Mouse (Mus musculus): Measurements from ENCODE around the gene Wrap53. TPM values are rescaled to one million over a fixed set of nuclear protein-coding genes. Genes with fewer than 3 reads are reported as not detected.

The Wrap53 gene
- polyA plus RNA-seq, 1 experiment = 7.9 TPM

DNA sequence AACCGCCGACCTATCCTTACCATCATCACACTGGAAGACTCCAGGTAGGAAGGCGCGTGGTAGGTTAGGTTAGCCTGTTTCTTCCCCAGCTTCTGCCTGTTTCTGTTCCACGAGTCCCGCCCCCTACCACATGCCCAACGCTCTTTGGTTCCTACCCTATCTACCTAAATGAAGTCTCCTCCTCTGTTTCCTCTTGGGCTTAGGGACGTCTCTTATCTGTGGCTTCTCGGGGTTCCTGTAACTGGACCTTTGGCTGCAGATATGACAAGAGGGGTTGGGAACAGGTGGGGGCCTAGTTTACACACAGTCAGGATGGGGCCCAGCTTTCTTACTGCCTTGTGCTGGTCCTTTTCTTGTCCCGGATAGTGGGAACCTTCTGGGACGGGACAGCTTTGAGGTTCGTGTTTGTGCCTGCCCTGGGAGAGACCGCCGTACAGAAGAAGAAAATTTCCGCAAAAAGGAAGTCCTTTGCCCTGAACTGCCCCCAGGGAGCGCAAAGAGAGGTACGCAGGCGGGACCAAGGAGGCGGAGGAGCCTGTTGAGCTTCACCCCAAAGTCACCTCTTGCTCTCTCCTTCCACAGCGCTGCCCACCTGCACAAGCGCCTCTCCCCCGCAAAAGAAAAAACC lies 9.3 kb upstream of the Wrap53 start:
- H3K4me1 ChIP-seq (ENCODE audit: control insufficient read depth, insufficient read depth, low read length) = no peaks in the 10 kb centered on the region
- H3K4me3 ChIP-seq (ENCODE audit: insufficient read depth, low read length) = no peak overlapping the region
- no peak overlapping the region for H3K27ac ChIP-seq (ENCODE audit: insufficient read depth, low read length)
- no peak for TF ChIP-seq CTCF (IDR thresholded peaks at IDR 0.05; ENCODE audit: borderline replicate concordance, insufficient read depth, low read length)
- TF ChIP-seq POLR2A (IDR thresholded peaks at IDR 0.05; ENCODE audit: low read depth, low read length) = no peak

- H3K27ac ChIP-seq (ENCODE audit: insufficient read depth, low read length) = no peak overlapping the region
- no peak overlapping the region for H3K4me3 ChIP-seq (ENCODE audit: insufficient read depth, low read length)
- TF ChIP-seq CTCF (IDR thresholded peaks at IDR 0.05; ENCODE audit: borderline replicate concordance, insufficient read depth, low read length) (no peak), POLR2A (IDR thresholded peaks at IDR 0.05; ENCODE audit: low read depth, low read length) (no peak)
- peaks cover 10% of the 10 kb centered on the region for H3K4me1 ChIP-seq (ENCODE audit: control insufficient read depth, insufficient read depth, low read length)
These were observed 5.8 kb upstream of the Wrap53 start for GRCm38 (mm10) chr11:69585718-69586325.

DNA sequence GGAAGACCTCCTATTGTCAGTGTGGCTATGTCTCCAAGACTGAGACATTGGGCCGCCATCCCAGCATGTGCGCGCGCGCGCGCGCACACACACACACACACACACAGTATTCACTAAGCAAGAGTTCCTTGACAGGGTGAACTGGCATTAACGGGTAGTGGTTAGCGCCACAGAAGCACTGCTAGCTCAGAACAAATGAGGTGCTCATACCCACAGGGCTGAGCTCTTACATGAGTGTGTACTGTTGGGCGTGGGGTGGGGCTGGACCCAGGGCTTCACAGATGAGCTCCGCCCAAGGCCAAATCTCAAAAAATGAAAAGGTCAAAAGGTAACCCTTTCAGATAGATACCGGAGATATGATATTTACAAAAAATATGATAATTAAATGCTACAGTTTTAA lies 4.9 kb upstream of the Wrap53 start:
- Histone ChIP-seq H3K4me1 (ENCODE audit: control insufficient read depth, insufficient read depth, low read length) (peaks cover 10% of the 10 kb centered on the region), H3K4me3 (ENCODE audit: insufficient read depth, low read length) (no peak overlapping the region), H3K27ac (ENCODE audit: insufficient read depth, low read length) (no peak overlapping the region)
- TF ChIP-seq CTCF (IDR thresholded peaks at IDR 0.05; ENCODE audit: borderline replicate concordance, insufficient read depth, low read length) = no peak
- no peak for TF ChIP-seq POLR2A (IDR thresholded peaks at IDR 0.05; ENCODE audit: low read depth, low read length)

GRCm38 (mm10) chr11:69584008-69584407 lies 4.0 kb upstream of the Wrap53 start:
- Histone ChIP-seq H3K27ac (ENCODE audit: insufficient read depth, low read length) (no peak overlapping the region), H3K4me1 (ENCODE audit: control insufficient read depth, insufficient read depth, low read length) (peaks cover 10% of the 10 kb centered on the region), H3K4me3 (ENCODE audit: insufficient read depth, low read length) (no peak overlapping the region)
- no peak for TF ChIP-seq CTCF (IDR thresholded peaks at IDR 0.05; ENCODE audit: borderline replicate concordance, insufficient read depth, low read length)

- Histone ChIP-seq H3K4me1 (ENCODE audit: control insufficient read depth, insufficient read depth, low read length) (peaks cover 15% of the 10 kb centered on the region), H3K4me3 (ENCODE audit: insufficient read depth, low read length) (peak overlapping the region; percentile 42), H3K27ac (ENCODE audit: insufficient read depth, low read length) (no peak overlapping the region)
- TF ChIP-seq CTCF (IDR thresholded peaks at IDR 0.05; ENCODE audit: borderline replicate concordance, insufficient read depth, low read length) (no peak), POLR2A (IDR thresholded peaks at IDR 0.05; ENCODE audit: low read depth, low read length) (no peak)
These were observed 2.3 kb upstream of the Wrap53 start for GRCm38 (mm10) chr11:69582230-69582805.

DNA sequence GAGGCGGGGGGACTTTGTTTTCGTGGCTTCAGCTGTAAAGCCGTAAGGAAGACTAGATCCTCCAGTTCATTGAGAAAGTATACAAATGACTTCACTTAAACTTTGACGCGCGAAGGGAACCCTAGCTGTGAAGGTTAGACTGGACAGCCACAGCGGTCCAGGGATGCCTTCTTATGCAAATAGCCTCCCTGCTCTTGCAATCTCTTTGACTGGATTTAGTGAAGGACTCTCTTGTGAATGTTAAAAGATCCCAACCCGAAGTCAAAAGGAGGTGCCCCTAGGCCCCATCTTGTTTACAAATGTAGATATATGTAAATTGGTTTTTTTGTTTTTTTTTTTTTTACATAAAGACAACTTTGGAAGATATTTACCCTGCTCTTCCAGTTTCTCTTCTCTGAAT lies 1.8 kb upstream of the Wrap53 start:
- peak overlapping the region; percentile 75 for H3K27ac ChIP-seq (ENCODE audit: insufficient read depth, low read length)
- TF ChIP-seq POLR2A (IDR thresholded peaks at IDR 0.05; ENCODE audit: low read depth, low read length) (no peak), CTCF (IDR thresholded peaks at IDR 0.05; ENCODE audit: borderline replicate concordance, insufficient read depth, low read length) (no peak)
- H3K4me3 ChIP-seq (ENCODE audit: insufficient read depth, low read length) = peak overlapping the region; percentile 90
- peaks cover 18% of the 10 kb centered on the region for H3K4me1 ChIP-seq (ENCODE audit: control insufficient read depth, insufficient read depth, low read length)

DNA sequence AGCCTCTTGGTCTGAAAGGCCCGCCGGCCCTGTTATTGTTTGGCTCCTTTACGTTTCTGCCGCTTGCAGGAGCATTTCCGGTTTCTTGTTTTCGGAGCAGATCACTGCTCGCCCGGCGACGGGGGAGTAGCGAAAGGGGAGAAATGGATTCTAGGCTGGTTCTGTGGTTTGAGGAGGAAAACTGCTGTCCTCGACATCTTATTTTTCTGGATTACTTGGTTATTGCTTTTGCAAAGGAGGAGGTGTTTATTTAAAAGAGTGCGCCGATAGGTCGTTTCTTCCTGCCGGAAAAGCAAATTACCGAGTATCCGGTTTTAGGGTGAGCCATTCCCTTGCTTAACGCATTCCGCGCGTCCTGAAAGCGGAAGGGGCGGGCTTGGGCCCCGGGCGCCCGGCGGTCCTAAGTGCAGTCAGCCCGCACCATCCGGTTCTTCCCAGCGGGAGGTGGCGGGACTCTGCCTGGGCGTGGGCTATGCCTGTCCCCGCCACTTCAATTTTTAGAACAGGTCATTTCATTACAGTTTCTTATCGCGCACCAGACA lies 1.2 kb upstream of the Wrap53 start:
- TF ChIP-seq CTCF (IDR thresholded peaks at IDR 0.05; ENCODE audit: borderline replicate concordance, insufficient read depth, low read length) (no peak), POLR2A (IDR thresholded peaks at IDR 0.05; ENCODE audit: low read depth, low read length) (peak; percentile 60)
- H3K4me1 ChIP-seq (ENCODE audit: control insufficient read depth, insufficient read depth, low read length) = peaks cover 18% of the 10 kb centered on the region
- H3K4me3 ChIP-seq (ENCODE audit: insufficient read depth, low read length) = peak overlapping the region; percentile 90
- peak overlapping the region; percentile 93 for H3K27ac ChIP-seq (ENCODE audit: insufficient read depth, low read length)

- peak; percentile 23 for TF ChIP-seq POLR2A (IDR thresholded peaks at IDR 0.05; ENCODE audit: low read depth, low read length)
- no peak for TF ChIP-seq CTCF (IDR thresholded peaks at IDR 0.05; ENCODE audit: borderline replicate concordance, insufficient read depth, low read length)
- Histone ChIP-seq H3K27ac (ENCODE audit: insufficient read depth, low read length) (peak overlapping the region; percentile 93), H3K4me3 (ENCODE audit: insufficient read depth, low read length) (peak overlapping the region; percentile 90), H3K4me1 (ENCODE audit: control insufficient read depth, insufficient read depth, low read length) (peaks cover 18% of the 10 kb centered on the region)
These were observed 604 bp upstream of the Wrap53 start for GRCm38 (mm10) chr11:69580572-69581146.

DNA sequence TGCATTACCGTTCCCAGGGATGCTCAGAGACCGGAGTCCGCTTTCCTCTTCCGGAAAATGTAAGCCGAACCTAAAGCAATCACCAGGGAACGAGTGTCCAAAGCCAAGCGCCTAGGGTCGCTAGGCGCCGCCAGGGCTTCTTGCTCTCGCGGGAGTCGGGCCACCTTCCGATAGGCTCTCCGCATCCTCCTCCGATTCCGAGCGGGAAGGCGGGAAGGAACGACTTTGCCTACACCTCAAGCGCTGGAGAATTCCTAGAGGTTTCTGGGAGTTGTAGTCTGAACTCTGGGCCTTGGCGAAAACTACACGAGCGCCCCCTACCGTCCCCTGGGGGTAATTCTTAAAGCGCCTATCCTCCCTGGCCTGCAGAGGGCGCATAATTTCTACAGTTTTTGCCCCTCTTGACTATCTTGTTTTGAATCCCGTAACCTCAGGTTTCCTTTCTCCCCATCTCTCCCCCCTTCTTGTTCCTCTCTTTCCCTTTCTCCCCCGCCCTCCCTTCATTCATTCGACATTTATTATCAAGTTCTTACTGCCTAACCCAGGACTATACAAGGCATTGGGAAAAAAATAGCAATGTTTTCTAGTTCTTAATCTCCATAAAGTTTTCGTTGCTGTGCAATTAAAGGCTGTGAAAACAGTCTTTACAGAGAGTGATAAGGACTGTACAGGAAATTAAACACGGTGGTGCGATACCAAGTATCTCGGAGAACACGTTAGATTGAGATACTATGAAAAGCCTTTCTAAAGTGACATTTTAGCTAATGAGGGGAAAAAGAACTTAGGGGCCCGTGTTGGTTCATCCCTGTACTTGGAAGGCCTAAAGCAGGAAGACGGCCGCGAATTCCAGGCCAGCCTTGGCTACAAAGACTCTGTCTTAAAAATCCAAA lies 682 bp downstream of the Wrap53 start:
- Histone ChIP-seq H3K4me1 (ENCODE audit: control insufficient read depth, insufficient read depth, low read length) (peaks cover 18% of the 10 kb centered on the region), H3K27ac (ENCODE audit: insufficient read depth, low read length) (peak overlapping the region; percentile 88), H3K4me3 (ENCODE audit: insufficient read depth, low read length) (peak overlapping the region; percentile 81)
- peak; percentile 73 for TF ChIP-seq POLR2A (IDR thresholded peaks at IDR 0.05; ENCODE audit: low read depth, low read length)
- TF ChIP-seq CTCF (IDR thresholded peaks at IDR 0.05; ENCODE audit: borderline replicate concordance, insufficient read depth, low read length) = peak; percentile 68
